Mouse (Mus musculus): ENCODE measurements at regions not wholly inside any gene's neighbourhood (a gene's known extent, or its start where the extent isn't known, plus 50 kb on each side); places are given as distances from the start of the nearest gene placed in this dataset.
"Not testable (repeated sequence)": the region's sequence is repeated elsewhere in the genome, so short reads cannot be mapped to it uniquely, and the experiment has no call there.

DNA sequence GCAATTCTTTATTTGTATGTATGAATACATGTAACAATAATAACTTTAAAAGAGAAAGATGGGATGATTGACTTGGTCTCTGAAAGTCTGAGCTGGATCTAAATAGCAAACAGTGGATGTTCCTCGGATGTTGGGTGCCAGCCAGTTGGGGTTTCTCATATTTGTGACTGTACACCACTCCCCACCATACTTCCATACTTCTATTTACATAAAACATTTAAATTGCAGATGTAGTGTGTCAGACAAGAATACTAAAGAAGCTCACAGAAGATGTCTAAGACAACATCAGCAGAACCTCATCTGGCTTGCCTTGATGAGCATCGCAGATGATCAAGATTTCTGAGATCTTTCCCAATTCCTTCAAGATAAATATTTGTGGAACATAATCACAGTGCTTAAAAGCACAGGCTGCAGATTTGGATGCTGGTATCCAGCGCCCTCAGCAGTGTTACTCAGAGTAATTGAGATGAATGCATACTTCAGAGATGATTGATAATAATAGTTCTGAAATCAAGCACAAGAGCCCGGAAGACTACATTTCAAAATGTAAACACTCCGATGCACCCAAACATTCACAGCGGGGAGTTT, 762.0 kb upstream of the Intu start:
- no peak for DNase-seq (ENCODE audit: extremely low spot score, low spot score)

DNA sequence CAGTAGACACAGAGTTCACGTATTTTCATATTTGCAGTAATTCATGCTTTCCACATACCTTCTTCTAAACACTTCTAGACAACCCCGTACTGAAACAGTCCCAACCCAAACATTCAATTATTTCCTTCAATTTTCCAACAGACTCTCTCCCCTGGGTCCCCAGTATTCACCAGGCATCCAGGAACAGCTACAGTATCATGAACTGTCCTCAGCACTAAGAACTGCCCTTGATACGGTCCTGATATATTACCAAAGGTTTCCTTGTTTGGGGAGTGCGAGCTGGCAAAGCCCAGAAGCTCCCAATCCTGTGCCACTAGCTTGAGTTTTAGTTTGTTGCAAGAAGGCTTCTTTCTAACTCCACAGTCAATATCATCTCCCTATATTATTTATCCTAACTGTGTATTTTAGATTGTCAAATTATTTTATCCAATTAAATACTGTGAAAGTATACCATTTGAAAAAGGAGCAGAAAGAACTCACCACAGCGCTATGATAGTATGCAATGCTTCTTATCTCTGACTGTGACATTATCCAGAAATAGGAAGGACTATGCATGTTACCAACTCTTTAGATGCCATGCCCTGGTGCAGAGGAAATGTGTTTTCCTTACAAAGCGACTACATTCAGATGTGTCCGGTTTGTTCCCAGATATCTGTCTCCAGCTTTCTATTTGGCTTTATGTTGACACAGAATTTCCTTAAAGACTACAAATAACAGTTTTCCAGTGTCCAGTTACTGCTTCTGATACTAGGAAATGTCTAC, 754.6 kb upstream of the Intu start:
- DNase-seq (ENCODE audit: extremely low spot score, low spot score), result no peak

DNA sequence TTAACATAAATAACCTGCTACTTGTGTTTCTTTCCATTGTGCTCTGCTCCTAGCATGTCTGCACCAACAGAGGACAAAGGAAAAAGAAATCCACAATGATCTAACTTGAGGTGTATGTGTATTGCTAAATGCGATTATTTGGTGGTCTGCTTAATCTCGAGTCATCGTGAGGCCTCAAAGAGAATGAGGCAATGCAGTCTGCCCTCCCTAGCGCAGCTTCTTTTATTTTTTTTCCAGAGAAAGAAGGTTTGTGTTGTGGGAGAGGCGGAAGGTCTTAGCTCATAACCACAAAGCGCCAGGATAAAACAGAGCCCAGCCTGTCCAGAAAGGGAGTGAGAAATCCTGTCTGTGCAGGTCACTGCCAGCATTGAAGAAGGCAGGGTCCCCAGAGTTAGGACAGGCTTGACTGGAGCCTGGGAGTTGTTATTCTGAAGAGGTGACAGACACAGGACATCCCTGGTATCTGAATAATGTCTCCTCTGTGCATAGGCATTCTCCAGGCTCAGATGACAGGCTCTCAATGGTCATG, 751.3 kb upstream of the Intu start:
- no peak for DNase-seq (ENCODE audit: extremely low spot score, low spot score)

DNA sequence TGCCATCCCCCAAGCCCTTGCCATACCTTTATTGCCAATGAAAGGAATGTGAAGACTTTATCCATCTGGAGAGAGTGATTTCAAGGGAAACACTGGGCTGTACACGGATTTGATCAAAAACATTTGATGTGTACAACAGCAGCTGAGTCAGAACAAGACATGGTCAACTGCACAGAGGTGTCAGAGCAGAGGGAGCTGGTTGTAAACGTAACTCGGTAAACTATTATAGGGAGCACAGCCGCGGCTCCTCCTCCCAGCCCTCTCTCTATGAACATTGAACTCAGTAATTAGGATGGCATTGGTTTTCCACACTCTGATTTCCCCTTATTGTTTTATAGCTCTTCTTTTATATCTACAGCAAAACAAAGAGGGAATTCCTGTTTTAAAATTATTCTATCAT, 750.8 kb upstream of the Intu start:
- no peak for DNase-seq (ENCODE audit: extremely low spot score, low spot score)

DNA sequence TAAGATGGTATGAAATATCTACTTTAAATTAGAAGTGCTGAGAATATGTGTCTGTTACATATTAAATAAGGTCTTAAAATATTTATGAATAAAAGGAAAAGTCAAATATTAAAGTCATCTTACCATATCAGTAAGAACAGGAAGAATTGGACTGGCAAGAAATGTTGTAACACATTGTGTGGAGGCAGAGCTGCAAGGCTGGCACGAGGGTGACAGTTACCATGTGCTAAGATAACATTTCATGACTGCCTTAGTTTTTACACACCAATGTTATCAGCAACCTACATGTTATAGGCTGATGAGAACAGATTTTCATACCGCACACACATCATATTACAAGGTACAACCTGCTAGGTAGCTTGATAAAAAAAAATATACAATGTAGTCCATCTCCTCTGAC, 746.2 kb upstream of the Intu start:
- DNase-seq (ENCODE audit: extremely low spot score, low spot score), result no peak

DNA sequence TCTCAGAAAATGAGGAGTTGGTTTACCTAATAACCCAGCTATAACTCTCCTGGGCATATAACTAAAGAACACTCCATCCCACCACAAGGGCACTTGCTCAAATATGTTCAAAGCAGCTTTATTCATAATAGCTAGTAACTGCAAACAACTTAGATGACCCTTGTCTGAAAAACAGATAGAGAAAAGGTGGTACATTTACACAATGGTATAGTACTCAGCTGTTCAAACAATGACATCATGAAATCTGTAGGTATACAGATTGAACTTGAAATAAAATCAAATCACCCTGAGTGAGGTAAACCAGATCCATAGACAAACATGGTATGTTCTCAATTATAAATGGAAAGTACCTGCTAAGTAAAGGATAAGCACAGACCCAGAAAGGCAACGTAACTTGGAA, 721.5 kb upstream of the Intu start:
- no peak for DNase-seq (ENCODE audit: extremely low spot score, low spot score)

DNA sequence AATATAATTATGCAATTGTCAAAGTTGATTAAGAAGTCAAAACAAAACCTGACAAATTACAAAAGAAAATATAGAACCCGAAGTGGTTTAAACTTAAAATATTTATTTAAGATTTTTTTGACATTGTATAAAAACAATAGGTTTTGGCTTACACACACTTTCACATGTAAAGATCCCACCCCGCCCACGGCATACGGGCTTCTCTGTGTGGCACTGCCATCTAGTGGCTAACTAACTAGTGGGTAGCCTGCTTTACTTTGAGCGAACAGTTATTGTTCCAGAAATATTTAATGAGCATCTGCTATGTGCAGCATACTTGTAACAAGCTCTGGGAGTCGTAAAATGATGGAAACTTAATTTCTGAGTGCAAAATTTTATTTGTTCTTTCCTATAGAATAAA, 716.3 kb upstream of the Intu start:
- DNase-seq (ENCODE audit: extremely low spot score, low spot score), result peak; percentile 51

DNA sequence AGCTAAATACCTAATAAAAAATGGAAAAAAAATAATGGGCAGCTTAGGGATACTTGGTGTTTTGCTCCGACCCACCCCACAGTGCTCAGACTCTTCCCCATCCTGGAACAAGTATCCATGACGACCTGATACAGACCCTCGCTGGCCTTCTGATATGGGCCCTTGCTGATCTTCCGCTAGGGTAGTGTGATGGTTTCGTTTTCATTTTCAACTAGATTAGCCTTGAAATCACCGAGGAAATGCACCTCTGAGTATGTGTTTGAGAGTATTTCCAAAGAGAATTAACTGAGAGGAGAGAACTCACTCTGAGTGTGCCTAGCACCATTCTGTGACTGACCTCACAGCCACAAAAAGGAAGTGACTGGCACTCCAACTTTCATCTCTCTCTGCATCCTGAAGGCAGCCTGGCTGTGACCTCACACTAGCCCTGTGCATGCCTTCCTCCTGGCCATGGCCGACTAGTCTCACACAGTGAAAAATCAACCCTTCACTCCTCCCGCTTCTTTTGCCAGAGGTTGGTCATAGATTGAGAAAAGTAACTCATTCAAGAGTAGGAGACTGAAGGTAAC, 700.5 kb upstream of the Intu start:
- no peak for DNase-seq (ENCODE audit: extremely low spot score, low spot score)

DNA sequence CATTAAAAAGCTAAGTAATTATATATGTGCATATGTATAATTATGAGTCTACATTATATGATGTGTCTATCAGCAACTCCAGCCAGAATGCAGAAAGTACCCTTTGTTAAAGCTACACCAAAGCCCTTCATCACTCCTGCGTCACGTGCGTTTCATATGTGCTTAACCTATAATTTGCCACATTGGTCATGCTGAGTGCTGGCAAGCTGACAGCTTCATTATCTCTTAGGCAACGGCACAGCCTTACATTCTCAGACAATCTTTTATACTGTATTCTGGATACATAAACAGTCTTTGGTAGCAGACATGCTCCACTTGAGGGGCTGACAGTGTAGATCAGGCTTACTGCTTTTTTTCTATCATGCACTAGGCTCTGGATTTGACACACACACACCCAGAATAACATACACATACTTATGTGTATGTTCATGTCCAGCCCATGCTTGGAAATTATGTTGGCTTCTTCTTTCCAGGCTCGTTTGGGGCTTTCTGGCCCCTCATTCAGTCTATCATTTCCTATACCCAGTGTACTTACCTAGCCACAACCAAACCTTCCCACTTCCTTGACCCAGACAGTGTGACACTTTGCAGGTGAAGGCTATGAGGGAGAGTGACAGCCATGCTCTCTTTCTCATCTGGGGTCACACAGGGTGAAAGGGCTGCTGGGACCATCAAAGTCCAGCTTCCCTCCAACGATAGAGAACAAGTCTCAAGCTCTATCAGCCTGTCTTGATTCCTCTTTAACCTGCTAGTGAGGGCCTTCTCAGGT, 692.5 kb upstream of the Intu start:
- DNase-seq (ENCODE audit: extremely low spot score, low spot score), result no peak

DNA sequence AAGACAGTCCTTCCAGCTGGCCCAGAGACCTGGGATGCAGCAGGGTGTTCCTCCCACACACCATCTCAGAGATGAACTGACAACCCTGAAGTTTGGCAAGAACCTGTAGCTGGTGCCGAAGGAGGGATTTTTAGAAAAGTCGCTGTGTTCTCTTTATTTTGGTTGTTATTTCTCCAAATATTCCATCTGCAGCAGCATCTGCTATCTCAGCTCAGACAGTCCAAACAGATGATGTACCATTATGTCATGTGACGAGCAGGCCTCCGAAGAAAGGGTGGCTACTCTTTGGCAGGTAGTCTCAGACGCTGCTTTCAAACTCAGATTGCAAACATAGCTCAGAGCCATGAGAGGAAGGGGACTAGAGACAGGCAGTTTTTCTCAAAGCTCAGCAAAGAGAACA, 690.1 kb upstream of the Intu start:
- no peak for DNase-seq (ENCODE audit: extremely low spot score, low spot score)

DNA sequence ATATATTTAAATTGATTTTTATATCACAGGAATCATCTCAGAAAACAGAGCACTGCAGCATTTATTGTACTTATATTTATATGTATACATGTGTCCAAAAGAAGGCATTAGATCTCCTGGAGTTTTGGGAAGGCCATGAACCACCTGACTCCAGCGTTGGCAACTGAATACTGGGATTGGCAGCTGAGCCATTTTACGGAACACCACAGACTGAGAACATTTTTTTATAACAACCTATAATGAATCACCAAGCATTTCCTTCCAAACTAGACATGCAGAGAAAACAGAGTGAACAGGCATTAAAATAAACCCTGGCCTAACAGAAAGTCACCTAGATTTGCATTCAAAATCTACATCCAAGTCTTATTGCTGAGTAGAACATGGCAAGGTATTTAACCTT, 686.0 kb upstream of the Intu start:
- no peak for DNase-seq (ENCODE audit: extremely low spot score, low spot score)

DNA sequence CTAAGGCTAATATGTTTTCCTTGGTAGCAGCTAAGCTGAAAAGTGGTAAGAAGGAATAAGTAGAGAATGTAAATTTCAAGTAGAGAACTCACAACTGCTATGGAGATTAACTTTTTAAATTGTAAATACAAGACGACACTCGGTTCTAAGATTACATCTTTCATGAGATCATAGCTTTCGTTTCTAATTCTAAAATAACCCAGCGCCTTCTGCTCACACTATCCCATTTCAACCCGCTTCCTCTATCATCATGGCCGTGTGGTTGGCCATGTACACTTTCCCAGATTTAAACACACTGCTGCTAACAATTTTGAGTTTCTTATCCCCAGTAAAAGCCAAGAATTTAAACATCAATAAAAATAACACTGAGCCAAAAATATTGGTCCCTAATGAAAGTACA, 682.3 kb upstream of the Intu start:
- DNase-seq (ENCODE audit: extremely low spot score, low spot score), result no peak

DNA sequence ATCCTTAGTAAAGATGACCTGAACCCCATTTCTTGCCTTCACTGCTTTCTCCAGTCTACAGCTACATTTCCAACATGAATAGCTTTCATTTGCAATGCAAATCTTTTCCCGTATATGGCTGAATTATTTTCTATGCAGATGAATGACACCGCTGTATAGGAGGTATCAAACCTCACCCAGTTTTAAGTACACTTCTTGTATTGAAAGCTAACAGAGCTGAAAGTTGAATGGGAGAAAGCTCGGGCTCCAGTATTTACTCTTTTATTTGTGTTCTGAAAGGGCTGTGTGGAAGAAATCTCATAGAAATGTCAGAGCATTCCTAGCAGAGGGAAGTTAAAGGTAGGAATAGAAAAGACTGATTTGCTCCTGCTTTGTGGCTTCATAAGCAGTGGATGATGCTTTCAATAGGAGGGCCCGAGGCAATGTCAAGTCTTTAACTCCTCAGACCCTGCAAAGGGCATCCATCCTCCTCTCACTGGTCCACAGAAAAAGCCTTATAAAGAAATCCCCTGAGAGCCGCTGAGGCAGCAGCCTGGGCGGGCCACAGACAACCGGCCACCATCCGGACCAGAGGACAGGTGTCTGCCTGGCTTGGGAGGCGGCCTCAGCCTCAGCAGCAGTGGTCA, 673.8 kb upstream of the Intu start:
- no peak for DNase-seq (ENCODE audit: extremely low spot score, low spot score)

DNA sequence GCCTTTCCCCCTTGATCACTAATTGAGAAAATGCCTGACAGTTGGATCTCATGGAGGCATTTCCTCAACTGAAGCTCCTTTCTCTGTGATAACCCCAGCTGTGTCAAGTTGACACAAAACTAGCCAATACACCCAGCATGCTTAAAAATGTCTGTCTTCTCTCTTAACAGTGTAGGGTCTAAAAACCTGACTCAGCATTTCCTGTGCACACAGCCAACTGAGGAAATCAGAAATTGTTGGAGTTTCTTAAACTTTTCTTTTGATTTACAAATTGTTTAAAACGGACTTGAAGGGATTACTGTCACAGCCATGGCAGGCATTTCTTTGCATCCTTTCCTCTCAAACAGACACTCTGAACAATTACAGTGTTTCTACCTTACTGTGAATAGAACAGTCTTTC, 655.0 kb upstream of the Intu start:
- not testable (repeated sequence) for DNase-seq (ENCODE audit: extremely low spot score, low spot score)

DNA sequence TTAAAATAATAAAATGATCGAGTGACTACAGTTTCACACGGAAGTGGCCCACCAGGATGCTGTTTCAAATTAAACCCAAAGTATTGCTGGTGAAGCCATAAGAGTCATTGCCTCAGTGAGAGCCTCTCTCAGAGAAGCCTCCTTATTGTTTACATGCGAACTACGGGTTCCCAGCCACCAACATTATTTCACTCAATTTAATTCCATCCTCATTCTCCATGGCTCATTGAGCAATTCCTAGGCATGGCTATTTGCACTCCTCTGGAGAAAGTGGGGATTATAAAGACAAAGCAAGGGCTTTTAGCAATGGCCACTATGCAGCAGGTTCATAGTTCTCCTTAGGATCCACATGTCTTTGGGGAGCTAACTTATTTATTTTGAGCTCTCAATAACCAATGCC, 646.7 kb upstream of the Intu start:
- no peak for DNase-seq (ENCODE audit: extremely low spot score, low spot score)

DNA sequence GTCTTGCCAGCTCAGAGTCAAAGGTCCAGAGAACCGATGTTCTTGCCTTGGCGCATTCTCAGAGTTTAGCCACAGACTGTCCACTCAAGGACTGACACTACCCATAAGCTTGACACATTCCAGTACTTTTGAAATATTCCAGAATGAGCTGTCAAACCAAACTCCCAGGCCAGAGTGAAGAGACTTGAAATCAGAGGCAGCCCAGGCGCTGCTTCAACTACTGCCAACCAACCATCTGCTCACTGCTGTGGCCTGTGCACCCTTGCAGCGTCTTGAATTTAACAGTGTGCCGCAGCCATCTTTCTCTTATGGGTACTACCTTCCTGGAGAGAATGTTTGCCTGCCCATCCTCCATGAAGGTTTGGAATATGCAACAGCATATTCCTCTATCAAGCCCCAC, 642.7 kb upstream of the Intu start:
- DNase-seq (ENCODE audit: extremely low spot score, low spot score), result no peak

DNA sequence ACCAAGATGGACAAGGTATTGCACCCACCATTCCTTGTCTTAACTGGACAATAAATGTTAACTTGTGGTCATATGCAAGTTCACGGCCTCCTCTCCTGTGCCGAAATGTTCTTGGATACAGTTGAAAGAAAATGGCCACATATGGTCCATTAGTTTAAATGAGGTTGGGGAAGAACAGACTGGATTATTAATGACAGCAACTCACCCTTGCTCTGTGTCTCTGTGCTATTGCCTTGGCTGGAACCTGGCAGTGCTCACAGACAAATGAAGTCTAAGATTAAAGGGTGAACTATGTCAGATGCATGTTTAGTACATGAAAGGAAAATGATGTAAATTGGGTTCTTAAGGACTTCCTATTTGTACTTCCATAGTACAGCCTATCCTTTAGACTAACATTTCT, 641.9 kb upstream of the Intu start:
- DNase-seq (ENCODE audit: extremely low spot score, low spot score), result no peak

DNA sequence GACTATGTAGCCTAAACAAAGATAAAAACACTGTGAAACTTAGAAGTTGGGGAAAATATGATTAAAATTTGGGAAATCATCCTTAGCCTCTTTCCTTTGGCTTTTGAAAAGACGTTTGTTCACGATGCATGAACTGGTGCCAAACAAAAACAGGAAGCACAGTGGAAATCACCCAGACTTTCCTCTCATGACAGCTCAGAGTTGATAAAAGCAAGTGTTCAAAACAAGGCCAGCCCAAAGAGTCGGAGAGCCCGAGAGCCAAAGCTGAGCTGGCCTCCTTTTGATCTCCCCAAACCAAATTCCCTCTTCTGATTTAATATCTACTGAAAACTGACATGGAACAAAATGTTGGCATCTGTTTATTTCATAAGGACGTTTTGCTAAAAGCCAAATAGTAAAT, 632.1 kb upstream of the Intu start:
- DNase-seq (ENCODE audit: extremely low spot score, low spot score), result no peak

DNA sequence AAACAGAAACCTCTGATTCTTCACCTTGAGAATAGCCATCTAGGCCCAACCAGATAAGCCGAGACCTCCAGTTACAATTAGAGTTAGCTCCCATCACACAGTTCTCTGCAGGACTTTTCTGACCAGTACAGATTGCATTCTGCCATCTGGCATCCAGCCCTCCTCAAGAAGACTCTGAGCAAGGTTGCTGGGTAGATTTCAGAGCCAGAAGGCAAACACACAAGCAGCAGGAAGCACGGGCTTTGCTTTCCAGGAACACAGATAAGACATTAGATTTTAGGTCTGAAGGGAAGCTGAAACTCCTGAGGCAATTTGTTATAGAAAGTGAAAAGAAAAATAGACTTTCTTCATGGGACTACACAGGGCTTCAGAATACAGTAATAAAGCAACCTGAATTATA, 630.9 kb upstream of the Intu start:
- no peak for DNase-seq (ENCODE audit: extremely low spot score, low spot score)

DNA sequence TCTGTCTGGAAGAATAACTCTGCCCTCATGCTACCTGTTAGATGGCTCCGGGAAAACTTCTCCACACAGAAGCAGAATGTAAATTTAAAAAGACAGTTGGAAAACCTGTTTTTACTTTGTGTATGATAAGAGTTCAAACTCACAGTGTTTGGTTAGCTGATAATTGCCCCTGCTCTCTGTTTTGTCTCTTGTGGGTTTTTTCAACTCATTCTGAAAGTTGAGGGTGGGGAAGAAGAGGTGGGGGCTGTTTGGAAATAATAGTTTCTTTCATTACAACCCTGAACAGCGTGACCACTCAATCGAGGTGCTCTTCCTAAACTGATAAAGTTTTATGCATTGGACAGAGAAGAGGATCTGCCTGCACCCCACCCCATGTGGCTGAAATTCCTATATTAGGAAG, 626.7 kb upstream of the Intu start:
- DNase-seq (ENCODE audit: extremely low spot score, low spot score), result no peak

DNA sequence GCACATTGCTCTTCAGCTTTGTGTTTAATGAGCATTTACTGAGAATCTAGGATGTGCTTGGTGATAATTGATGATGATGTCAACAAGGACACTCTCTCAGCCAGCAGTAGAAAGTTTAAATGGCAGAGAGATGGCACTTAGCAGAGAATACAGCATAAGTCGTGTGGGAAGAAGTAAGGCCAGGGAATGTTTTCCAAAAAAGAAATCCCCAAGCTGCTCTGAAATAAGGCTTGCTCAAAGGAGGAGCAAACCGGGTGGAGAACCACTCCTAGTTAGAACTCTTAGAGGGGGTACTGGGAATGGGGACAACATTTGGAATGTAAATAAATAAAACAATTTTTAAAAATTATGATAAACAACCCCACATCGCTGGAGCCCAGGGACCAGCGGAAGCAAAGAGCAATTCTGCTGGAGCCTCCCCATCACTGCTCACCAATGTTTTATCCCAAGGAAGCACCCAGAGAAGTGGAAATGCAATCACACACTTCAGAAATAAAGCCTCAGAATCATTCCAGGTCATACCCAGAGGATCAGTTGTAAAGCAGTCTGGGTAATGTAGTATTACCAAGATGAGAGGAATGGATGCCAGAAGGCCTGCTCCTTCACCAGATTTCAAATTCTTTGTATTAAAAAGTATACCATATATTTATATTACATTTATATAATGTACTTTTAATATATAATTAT, 622.3 kb upstream of the Intu start:
- no peak for DNase-seq (ENCODE audit: extremely low spot score, low spot score)

All from neural tube, embryonic 10.5 days (tissue).